Mouse (Mus musculus) 3134 (cell line): Measurements from ENCODE around the gene Nr1d2.
"Not testable (repeated sequence)": the region's sequence is repeated elsewhere in the genome, so short reads cannot be mapped to it uniquely, and the experiment has no call there.

ENCODE experiments used
- DNase-seq: peaks from one replicate; pipeline ENCODE4 v3.0.0-alpha.2; 2011; ENCODE audit warnings: low spot score; ENCODE audit not compliant: insufficient read length; ENCODE audit errors: extremely low read depth

Nr1d2 gene

DNA sequence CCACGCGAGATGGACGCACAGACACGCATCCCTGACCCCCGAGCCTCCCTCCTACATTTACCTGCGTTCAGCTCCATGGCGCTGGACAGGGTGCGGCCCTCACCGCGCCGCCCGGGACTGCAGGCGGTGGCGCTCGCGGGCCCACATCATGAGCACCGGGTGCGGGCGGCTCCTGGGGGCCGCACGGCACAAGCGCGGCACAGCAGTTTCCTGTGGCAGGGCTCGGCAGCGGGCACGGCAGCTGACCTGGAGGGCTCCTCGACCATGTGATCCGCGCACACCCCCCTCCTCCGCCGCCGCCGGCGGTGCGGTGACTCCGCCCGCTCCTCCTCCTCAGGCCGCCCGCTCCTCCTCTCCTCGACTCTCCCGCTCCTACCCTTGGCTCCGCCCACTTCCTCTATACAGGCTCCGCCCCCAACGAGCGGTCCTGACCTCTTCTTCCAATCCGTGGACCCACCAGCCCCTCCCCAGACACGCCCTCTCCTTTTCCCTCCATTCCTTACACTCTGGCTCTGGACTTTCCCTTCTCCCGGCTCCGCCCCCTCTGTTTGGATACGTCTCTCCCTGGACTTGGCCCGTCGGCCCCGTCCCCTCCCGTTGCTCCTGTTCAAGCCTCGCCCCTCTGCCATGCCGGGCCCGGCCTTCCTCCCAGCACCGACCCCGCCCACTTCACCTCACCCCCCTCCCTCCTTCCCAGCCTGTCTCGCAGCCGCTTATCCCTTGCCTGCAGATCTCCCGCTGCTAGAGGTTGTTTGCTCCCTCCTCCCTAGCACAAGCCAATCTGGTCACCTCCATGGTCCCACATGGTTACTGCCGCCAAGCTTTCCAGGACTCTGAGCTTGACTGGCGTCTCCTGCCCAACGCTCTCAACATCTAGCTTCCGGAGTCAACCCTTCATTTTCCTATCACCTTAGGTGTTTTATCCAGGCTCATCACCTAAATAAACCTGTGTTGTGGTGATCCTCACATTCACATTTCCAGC is at the start of gene Nr1d2:
Nr1d2 (minus strand) TSS at position 378 of the 982 bp plus-strand sequence.
- DNase-seq, result peak; percentile 99

DNA sequence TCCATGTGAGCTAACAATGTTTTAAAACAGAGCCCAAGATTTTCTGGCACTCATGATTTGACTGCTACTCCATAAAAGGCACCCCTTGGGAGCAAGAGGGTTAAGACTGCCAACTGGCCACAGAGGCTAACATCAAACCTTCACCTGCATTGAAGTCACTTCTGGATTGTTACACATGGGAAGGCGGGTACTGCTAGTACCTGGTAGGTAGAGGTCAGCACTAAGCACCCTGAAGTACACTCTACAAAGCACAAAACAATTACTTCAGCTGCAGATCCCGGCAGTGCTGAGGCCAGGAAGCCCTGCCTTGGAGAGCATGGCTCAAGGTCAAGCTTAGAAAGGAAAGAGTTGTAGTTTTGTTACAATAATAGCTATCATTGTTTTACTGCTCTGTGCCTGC is 48.5 kb upstream of the Nr1d2 start:
- DNase-seq, result no peak

DNA sequence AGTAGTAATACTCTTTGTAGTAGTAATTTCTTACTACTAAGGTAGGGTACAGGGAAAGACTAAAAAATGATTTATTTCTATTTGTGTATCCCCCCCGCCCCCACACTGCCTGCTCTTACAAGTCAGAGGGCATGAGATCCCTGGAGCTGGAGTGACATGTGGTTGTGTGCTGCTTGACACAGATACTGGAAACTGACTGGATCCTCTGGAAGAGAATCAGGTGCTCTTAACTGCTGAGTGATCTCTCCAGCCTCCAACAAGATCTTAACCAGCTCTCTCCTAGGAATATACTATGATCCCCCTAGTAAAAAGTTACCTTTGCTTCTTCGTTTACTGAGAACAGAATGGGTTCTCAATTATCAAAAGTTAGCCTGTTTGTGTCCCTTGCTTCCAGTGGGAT is 47.5 kb upstream of the Nr1d2 start:
- DNase-seq, result no peak

DNA sequence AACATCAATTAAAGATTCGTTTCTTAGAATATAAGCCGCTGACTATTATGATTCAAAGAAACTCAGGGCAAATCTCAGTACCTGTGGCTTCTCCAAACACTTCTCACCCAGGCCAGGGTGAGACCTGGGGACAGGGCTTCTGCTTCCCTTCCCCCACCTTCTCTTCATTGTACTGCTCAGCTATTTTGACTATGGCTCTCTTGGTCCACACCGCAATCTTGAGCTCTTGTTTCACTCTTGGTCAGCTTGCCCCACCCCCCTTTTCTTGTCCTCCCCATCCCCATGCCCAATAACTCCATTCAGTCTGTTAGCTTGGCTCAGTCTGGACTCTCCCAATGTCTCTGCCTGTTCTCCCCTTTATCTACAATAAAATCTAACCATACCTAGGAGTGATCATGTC is 46.5 kb upstream of the Nr1d2 start:
- DNase-seq, result no peak

DNA sequence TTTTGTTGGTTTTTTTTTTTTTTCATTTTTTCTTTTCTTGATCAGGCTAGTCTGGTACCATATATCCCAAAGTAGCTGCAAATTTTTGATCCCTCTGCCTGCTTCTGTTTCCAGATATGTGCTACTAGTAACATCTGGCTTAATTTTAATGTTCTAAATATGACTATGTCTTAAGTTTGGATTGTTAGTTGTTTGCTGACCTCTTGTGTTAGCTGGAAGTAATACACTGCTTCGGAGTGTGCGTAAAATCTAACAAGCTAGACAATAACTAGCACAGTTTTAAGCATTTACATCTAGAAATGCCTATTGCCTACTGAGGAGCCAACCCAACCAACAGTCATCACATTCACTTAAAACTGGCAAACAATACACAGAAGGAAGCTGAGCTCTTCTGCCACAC is 45.7 kb upstream of the Nr1d2 start:
- no peak for DNase-seq

DNA sequence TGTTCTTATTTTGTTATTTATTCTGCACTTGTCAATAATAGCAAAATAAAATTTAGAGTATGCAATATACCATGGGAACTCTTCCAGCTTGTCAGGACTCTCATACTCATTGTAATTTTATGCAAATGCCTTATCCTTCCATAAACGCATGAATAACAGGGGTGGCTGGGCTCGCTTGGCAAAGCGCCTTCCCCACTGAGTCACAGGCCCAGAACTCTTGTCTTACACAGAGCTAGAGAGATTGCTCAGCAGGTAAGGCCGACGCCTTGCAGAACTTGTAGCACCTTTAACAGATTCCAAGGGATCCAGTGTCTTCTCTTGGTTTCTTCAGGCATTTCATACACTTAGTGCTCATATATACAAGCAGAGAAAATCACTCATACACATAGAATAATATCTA is 41.4 kb upstream of the Nr1d2 start:
- no peak for DNase-seq

DNA sequence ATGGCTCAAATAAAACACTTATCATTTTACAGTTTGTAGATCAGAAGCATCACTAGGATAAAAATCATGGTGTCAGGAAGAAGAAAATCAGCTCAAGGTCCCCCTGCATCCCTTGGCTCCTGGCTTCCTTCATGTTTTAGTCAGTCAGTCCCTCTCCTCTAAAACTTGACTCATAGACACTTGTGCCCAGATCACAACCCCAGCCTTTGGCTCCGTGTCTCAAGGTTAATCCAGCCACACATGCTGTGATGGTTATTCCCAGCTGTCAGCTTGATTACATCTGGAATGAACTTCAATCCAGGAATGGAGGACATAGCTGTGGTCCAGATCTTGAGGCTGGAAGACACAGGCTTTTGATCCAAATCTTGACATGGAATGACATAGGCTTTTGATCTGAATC is 35.6 kb upstream of the Nr1d2 start:
- no peak for DNase-seq

DNA sequence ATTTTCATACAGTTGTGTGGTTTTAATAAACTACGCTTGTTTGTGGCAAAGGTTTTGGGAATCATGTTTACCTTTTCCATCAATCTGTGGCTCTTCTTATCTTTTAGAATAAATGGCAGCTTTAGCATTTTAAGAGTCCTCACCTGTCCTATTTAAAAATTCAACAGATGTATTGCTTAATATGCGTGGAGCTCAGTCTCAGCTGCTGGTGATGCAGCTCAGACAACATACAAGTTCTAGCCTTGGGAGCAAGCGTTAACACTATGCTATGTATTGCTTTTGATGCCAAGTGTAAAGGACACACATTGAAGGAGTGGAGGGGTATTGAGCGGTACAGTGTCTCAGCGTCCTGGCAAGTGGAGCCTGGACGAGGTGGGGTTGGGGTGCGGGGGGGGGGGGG is 32.7 kb upstream of the Nr1d2 start:
- DNase-seq, result no peak

DNA sequence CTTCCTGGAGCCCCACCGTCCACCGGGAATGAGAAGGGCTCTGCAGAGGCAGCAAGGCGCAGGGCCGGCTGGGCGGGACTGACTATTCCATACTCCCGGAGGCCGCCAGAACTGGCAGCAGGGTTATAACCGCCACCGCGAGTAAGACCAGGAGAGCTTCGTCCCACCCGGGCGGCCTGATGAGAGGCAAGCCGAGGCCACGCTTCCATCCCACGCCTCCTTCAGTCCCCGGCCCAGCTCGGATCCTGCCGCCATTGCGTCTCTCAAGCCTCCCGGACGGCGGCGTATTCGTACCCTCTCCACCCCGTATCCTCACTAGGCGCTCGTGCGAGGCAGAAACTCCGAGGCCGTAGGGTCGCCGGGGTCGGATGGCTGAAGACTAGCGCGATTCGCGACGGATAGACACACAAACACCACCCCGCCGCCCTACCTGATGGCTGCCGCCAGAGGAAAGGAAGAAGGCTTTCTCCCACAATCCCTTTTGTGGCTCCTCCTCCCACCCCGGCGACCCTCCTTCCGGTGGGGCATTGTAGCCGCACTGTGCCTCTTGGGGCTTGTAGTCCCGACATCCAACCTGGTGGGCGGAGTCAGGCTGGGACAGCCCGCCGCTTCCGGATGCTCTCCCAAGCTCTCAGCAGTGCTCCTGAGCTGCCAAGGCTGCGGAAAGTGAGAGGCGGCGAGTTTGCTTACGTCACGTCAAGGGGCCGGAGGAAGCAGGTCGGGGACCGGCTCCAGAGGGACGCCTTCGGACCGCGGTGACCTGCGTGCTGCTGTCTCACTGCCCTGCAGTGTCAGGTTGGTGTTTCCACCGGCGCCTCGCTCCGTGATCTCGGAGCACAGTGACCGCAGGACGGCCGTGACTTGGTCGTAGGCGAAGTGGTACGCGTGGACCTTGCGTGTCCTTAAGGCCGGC is 31.9 kb upstream of the Nr1d2 start, which contains the start of the genes Nkiras1 and Rpl15:
Nkiras1 (plus strand) TSS at position 608 of the 913 bp plus-strand sequence.
Rpl15 (minus strand) TSS at position 863 of the 913 bp plus-strand sequence.
- peak; percentile 99 for DNase-seq

DNA sequence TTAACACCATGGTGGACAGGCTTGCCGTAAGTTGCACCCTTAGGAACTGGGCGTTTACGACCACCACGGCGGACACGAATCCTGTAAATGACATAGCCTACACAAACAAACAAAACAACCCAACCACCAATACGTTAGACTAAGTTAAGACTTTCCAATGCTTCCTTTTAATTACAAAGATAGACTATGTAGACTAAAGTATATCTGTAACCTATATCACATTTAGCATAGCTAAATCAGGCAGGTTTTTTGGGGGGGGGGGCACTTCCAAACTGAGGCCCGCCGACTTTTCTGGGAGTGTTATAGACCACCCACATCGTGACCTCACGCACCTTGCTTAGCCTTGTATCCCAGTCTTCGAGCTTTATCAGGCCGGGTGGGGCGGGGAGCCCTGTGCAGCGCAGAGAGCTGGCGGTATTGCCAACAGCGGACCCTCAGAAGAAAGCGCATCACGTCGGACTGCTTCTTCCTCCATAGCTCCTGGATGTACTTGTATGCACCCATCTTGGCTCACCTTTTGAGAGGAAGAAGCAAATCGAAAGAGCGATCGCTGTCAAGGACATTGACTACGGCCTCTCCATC is 31.1 kb upstream of the Nr1d2 start:
- DNase-seq, result peak; percentile 30

DNA sequence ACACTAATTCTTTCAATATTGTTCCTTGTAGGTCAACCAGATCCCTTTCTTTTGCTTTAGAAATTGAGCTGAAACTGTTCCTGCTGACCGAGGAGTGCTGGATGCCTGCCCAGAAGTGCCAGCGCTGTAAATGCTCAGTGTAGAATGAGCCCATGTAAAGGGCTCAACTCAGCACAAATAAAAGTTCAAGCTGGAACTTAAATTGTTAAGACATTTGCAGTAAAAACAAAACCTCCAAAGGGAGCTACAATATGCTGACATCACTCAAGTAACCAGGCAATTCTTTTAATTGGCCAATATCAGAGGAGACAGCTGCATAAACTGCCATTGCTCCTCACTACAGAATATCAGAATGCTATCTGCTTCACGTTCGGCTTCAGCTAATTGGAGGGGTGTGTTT is 24.5 kb upstream of the Nr1d2 start:
- no peak for DNase-seq

DNA sequence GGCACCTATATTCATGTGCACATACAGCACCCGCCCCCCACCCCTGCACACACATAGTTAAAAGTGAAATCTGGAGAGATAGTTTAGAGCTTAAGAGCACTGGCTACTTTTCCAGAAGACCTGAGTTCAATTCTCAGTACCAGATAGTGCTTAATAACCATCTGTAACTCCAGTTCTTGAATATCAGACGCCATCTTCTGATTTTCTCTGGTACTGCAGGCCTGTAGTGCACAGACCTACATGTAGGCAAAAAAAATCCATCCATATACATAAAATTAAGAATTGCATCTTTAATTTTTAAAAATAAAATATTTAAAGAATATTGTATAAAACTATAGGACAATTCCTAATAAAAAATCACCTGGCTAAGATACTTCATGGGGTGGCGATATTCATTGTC is 22.3 kb upstream of the Nr1d2 start:
- DNase-seq, result no peak

DNA sequence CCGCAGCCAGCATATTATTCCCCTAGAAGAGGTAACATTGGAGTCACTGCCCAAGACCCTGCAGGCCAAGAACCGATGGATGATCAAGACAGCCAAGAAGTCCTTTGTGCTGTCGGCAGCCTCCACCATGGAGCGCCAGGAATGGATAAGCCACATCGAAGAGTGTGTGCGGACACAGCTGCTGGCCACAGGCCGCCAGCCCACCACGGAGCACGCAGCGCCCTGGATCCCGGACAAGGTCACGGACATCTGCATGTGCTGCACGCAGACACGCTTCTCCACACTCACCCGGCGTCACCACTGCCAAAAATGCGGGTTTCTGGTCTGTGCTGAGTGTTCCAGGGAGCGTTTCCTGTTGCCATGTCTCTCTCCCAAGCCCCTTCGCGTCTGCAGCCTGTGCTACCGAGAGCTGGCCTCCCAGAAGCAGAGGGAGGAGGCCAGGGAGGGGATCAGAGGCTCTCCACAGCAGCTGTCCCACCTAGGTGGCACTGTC is 3.8 kb upstream of the Nr1d2 start:
- no peak for DNase-seq

DNA sequence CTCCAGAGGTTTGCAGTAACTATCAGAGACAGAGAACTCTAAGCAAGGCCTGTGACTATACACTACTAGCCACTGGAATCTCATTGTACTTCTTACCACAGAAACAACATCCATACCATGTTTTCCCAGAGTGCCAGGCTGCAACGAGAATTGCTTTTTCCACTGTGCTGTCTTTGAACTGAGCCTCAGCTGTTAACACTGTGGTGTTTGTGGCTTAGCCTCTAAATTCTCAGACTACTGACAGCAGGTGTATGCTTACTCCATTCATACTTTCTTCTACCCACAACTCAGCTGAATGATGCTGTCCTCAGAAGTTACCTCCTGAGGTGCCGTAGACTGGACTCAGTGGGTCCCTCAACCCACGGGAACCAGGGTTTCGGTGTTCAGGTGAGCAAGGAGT is 2.9 kb upstream of the Nr1d2 start:
- no peak for DNase-seq

DNA sequence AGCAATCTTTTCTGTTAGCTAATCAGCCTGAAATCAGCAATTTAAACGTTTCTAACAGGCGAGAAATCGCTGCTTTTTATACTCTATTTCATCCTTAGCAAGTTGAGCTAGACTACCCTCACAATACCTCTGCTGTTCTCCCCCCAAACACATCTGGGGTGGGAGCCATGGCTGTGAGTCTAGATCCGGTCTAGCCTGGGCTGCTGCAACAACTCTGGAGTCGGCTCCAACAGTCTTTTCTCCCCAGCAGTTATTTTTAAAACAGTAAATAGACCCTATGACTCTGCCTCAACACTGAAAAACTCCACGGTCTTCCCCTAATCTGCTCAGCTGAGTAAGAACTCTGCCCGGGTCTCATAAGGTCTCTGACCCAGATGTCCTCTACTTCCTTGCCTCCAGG is 1.2 kb upstream of the Nr1d2 start:
- DNase-seq, result no peak

DNA sequence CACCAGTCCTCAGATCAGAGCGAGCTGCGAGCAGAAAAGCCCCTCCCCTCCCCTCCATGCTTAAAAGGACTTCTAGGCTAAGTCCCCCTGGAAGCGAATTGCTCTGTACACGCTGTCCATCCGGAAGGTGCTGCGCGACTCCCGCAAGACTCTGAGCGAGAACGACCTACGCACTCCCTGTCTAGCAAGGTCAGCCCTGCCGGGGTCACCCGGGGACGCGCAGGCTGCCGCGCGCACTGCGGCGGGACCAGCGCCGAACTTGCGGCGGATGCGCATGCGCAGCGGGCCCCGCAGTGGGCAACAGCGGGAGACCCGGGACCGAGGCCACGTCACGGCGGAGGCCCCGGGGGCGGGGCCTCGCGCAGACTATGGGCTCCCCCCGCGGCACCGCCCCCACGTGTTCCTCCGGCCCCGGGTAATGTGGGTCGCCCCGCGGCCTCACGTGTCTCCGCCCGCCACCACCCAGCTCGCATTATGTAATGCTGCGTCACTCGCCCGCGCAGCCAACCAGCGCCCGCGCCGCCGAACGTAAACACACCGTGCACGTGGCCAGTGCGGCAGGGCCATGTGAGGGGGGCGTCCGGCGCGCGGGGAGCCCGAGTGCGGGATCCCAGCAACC is 687 bp downstream of the Nr1d2 start:
- DNase-seq, result peak; percentile 97

DNA sequence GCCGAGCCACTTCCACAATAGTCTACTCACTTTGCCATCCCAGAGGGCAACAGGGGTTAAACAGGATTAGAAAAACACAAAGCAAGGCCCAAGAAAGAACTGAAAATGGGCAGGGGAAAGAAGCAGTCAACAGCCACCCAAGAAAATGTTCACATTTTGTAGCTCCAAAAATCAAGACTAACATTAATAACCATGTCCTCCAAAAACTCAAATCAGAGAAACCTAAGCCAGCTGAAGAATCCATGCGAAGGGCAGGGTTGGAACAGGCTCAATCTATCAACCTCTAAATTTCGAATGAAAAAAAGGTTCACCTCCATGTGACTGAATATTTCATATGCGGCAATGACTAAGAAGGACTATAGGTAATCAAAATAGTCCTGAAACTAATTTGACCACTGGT is 1.5 kb downstream of the Nr1d2 start:
- DNase-seq, result no peak

DNA sequence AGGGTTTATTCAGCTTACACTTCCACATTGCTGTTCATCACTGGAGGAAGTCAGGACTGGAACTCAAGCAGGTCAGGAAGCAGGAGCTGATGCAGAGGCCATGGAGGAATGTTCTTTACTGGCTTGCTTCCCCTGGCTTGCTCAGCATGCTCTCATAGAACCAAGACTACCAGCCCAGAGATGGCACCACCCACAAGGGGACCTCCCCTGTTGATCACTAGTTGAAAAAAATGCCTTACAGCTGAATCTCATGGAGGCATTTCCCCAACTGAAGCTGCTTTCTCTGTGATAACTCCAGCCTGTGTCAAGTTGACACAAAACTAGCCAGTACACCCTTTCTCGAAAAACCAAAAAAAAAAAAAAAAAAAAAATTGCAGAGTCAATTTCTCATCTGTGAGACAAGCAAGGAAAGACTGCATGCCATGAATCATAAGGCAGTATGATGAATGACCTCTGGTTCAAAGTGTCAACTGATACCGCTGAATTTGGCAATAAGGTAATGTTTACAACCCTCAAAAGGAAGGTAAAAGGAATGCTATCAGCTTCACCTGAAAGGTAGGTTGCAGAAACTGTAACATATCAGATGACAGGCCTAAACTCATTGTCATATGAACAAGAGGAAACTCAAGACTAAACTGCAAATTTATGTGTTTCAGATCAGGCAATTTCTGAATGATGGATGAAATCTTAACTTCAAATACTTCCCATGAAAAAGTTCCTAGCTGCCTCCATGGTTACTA is 2.3 kb downstream of the Nr1d2 start:
- DNase-seq, result not testable (repeated sequence)
